Mouse (Mus musculus): ENCODE results near the gene Snx25. TPM values are rescaled to one million over a fixed set of nuclear protein-coding genes. Genes with fewer than 3 reads are reported as not detected.

The Snx25 gene
- 29.9 TPM for polyA plus RNA-seq (2014; fragmentation: Illumina TruSeq; extraction: RNeasy Lipid Tissue Mini Kit (QIAGEN cat#74804); ENCODE audit: low read depth, low replicate concordance)

DNA sequence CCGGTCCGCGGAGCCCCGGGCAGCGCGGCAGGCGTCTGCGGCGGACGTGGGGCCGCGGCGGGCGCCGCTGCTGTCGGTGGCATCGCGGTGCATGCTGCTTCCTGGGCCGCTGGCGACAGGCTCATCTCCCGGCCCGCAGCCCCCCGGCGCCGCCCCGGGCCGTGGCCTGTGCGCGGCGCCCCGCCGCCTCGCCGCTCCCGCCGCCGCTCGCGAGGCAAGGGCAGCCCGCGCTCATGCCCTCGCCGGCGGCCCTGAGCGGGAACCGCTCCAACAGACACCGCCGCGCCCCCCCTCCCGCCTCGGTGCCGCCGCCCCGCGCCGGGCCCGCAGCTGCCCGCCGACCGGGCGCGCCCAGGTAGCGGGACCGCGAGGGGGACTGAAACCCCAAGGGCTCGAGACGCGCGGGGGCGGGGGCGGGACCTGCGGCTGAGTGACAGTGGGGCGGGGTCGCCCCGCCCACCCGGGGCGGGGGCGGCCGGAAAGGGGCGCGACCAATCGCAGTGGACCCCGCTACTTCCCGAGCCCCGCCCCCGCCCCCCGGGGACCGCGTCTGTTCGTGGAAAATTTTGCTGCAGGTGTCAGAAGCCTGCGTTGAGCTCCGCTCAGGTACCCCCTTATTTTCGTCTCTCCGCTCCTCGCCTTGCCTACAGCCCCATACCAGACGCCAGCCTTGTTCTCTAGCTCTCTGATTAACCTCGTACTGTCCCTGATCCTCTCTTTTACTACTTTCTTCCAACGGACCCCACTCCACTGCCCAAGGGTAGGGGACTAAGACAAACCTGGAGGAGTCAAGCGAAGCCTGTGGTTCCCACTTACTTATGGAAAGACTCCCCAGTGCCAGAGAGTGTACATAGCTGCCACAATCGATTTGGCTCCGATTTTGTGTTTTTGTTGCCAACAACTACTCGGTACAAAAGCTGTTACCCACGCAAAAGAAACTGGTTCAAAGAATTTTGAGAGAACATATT, at the start of gene Snx25:
Gene Snx25, minus strand, starts transcription at position 96 of the 968 bp plus-strand sequence.

DNA sequence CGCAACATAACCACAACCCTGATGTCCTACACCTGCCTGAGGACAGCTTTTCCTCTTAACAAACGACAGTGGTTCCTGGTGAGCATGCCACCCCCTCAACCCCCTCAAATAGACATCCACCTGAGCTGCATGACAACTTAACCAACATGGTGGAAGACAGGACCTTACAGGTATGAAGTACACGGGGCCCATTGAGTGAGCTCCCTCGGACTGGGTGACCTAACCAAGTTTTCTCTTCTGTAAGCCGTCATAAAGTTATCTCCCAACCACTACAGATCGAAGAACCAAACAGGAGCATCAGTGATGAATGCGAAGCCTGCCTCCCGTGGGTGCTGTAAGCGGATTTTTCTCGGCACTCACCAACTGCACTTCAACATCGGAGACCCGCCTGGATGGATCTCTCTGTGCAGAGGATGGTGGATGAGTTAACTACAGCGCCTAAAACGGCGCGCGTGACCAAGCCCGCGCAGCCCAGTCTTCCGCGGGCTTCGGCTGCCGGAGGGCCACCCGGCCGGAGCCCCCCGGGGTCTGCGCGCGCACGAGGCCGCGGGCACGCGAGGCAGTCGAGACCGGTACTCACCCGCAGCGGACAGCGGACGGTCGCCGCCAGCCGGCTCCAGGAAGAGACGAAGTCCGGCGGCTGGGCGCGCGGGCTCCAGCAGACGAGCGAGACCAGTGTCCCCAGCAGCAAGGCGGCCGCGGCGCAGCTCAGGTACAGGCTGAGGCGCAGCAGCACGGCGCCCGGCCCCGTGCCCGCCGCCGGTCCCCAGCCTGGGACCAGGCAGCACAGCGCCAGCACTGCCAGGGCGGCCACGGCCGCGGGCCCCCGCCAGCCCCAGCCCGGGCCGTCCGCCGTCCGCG, 527 bp downstream of the Snx25 start, which contains the start of gene Cfap97:
Gene Cfap97, plus strand, starts transcription at position 570 of the 861 bp plus-strand sequence.

DNA sequence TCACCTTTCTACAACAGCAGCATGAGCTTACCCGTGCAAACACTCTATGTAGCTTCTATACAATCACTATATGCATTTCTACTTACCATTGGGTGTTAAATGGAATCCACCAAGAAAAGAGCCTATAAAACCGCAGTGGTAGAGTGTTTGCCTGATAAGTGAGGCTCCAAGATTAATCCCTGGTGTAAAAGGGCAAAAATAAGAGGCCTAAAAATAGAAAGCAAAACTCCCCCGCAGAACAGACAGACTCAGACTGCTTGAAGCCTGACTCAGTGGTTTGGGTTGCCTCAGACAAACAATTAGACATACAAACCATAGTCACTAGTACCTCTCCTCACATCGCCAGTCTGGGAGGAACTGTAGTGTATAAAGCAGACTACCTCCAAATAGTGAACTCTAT, 146.4 kb downstream of the Snx25 start, which contains the start of gene Ankrd37:
Gene Ankrd37, minus strand, starts transcription at position 112 of the 400 bp plus-strand sequence.

DNA sequence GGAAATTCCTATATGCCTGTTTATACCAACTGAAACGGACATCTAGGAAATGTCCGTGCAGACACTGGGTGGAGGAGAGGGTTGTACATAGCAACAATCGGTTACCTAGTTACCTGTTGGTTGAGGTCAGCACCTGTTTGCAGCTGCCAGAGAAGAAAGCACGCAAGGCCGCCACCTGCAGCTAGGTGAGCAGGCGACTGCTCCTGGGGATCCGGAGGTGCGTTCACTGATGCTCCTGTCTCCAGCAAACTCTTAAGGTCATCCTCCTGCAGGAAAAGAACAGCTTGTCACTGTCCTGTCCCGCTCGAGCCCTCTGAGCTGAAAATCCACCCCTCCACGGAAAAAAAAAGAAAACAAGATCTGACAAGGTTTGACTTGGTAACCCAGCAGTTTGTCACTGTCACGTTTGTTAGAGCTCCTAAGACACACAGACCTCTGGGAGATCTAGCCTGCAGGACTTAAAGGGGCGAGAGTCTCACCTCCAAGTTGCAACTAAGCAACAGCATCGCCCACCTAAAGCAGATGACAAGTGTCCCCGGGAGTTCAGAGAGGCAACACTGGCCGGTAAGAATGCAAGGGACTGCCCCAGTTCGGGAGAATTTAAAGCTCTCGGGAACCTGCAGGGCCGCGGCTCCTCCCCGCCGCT, 152.7 kb downstream of the Snx25 start, which contains the start of gene Lrp2bp:
Gene Lrp2bp, plus strand, starts transcription at position 166 of the 646 bp plus-strand sequence.

Other genes with a start within 250 kb of the Snx25 start
- gene Ccdc110, start 217.5 kb downstream of the Snx25 start, polyA plus RNA-seq (2014; fragmentation: Illumina TruSeq; extraction: RNeasy Lipid Tissue Mini Kit (QIAGEN cat#74804); ENCODE audit: low read depth, low replicate concordance), result not detected
- gene 1700029J07Rik, start 176.9 kb downstream of the Snx25 start, polyA plus RNA-seq (2014; fragmentation: Illumina TruSeq; extraction: RNeasy Lipid Tissue Mini Kit (QIAGEN cat#74804); ENCODE audit: low read depth, low replicate concordance), result 13.5 TPM
- gene Ufsp2, start 176.6 kb downstream of the Snx25 start, polyA plus RNA-seq (2014; fragmentation: Illumina TruSeq; extraction: RNeasy Lipid Tissue Mini Kit (QIAGEN cat#74804); ENCODE audit: low read depth, low replicate concordance), result 114 TPM
- gene Lrp2bp, start 152.9 kb downstream of the Snx25 start, polyA plus RNA-seq (2014; fragmentation: Illumina TruSeq; extraction: RNeasy Lipid Tissue Mini Kit (QIAGEN cat#74804); ENCODE audit: low read depth, low replicate concordance), result 0.85 TPM
- 1.7 TPM for gene Ankrd37, start 146.5 kb downstream of the Snx25 start, polyA plus RNA-seq (2014; fragmentation: Illumina TruSeq; extraction: RNeasy Lipid Tissue Mini Kit (QIAGEN cat#74804); ENCODE audit: low read depth, low replicate concordance)
- 46.8 TPM for gene Cfap97, start 388 bp downstream of the Snx25 start, polyA plus RNA-seq (2014; fragmentation: Illumina TruSeq; extraction: RNeasy Lipid Tissue Mini Kit (QIAGEN cat#74804); ENCODE audit: low read depth, low replicate concordance)
- 383 TPM for gene Slc25a4, start 59.1 kb upstream of the Snx25 start, polyA plus RNA-seq (2014; fragmentation: Illumina TruSeq; extraction: RNeasy Lipid Tissue Mini Kit (QIAGEN cat#74804); ENCODE audit: low read depth, low replicate concordance)
- not detected for gene Helt, start 142.5 kb upstream of the Snx25 start, polyA plus RNA-seq (2014; fragmentation: Illumina TruSeq; extraction: RNeasy Lipid Tissue Mini Kit (QIAGEN cat#74804); ENCODE audit: low read depth, low replicate concordance)